Mouse (Mus musculus) myocyte (in vitro differentiated cells): ENCODE data around the gene Cyp2d11.

Experiments used
- CEBPB ChIP-seq: IDR thresholded peaks from 2 replicates; pipeline ENCODE4 v1.6.1; 2011; ENCODE audit warnings: mild to moderate bottlenecking, moderate library complexity; ENCODE audit not compliant: poor library complexity, insufficient read depth, severe bottlenecking
- E2F4 ChIP-seq: IDR thresholded peaks from one replicate; pipeline ENCODE4 v1.6.1; 2011; ENCODE audit warnings: mild to moderate bottlenecking, control low read depth, moderate library complexity; ENCODE audit not compliant: insufficient read depth
- MAX ChIP-seq: IDR thresholded peaks from one replicate; pipeline ENCODE4 v1.6.1; 2011; ENCODE audit warnings: low read depth, mild to moderate bottlenecking, control low read depth
- MYOD1 ChIP-seq, 3 experiments: IDR thresholded peaks; one replicate each; pipeline ENCODE4 v1.6.1; 2011; ENCODE audit warnings: control low read depth in 2 of 3, low read depth in 2 of 3, mild to moderate bottlenecking in 2 of 3, moderate library complexity in 1 of 3; ENCODE audit not compliant: insufficient read length in 2 of 3, control insufficient read depth in 1 of 3
- MYOG ChIP-seq, 3 experiments: IDR thresholded peaks; one replicate each; pipeline ENCODE4 v1.6.1; 2011; ENCODE audit warnings: control low read depth in 2 of 3, low read depth in 2 of 3, mild to moderate bottlenecking in 2 of 3; ENCODE audit not compliant: insufficient read length in 2 of 3, control insufficient read depth in 1 of 3, insufficient read depth in 1 of 3
- POLR2A ChIP-seq: IDR thresholded peaks from one replicate; pipeline ENCODE4 v1.6.1; 2011; ENCODE audit warnings: low read depth, mild to moderate bottlenecking, control low read depth, moderate library complexity; ENCODE audit not compliant: insufficient read length
- POLR2AphosphoS2 ChIP-seq: IDR thresholded peaks from one replicate; pipeline ENCODE4 v1.6.1; 2011; ENCODE audit warnings: low read depth, control low read depth; ENCODE audit not compliant: insufficient read length
- REST ChIP-seq: IDR thresholded peaks from one replicate; pipeline ENCODE4 v1.6.1; 2011; ENCODE audit warnings: mild to moderate bottlenecking, control low read depth, moderate library complexity; ENCODE audit not compliant: insufficient read depth, insufficient read length
- SRF ChIP-seq: IDR thresholded peaks from one replicate; pipeline ENCODE4 v1.6.1; 2011; ENCODE audit warnings: low read depth; ENCODE audit not compliant: control insufficient read depth, insufficient read length
- TCF12 ChIP-seq: IDR thresholded peaks from one replicate; pipeline ENCODE4 v1.6.1; 2011; ENCODE audit warnings: mild to moderate bottlenecking, control low read depth; ENCODE audit not compliant: poor library complexity, insufficient read depth, severe bottlenecking
- TCF3 ChIP-seq: IDR thresholded peaks from one replicate; pipeline ENCODE4 v1.6.1; 2011; ENCODE audit warnings: low read depth, control low read depth; ENCODE audit not compliant: insufficient read length
- USF1 ChIP-seq: IDR thresholded peaks from one replicate; pipeline ENCODE4 v1.6.1; 2011; ENCODE audit warnings: low read depth, mild to moderate bottlenecking, control low read depth, moderate library complexity

DNA sequence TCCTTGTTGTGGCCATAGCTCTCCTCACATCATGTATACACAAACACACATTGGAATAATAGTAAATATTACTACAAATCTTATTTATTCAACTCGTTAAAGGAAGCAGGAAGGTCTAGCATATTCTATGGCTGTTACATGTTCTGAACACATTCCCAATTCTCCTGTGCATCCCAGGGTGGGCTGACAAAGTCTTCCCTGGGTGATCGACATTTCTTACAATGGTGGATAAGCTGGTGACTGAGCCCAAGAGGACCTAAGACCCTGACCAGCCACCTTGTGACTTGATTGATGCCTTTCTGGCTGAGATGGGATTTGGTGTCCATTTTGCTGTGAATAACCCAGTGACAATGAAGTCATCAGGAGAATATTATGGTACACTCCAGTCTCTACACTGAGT is 41.8 kb upstream of the Cyp2d11 start:
- TF ChIP-seq POLR2A, result no peak
- TF ChIP-seq E2F4, result no peak
- no peak for TF ChIP-seq MYOD1 (IDR thresholded peaks at IDR 0.05; ENCODE audit: control insufficient read depth in 1 of 3, insufficient read length in 2 of 3, low read depth in 2 of 3)
- TF ChIP-seq POLR2AphosphoS2, result no peak
- no peak for TF ChIP-seq TCF12
- TF ChIP-seq USF1, result no peak
- no peak for TF ChIP-seq MYOG (IDR thresholded peaks at IDR 0.05; ENCODE audit: control insufficient read depth in 1 of 3, insufficient read depth in 1 of 3, insufficient read length in 2 of 3, low read depth in 2 of 3)
- TF ChIP-seq TCF3, result no peak
- TF ChIP-seq MAX, result no peak
- no peak for TF ChIP-seq SRF
- TF ChIP-seq CEBPB, result no peak
- no peak for TF ChIP-seq REST
